ENCODE assay signal across 11 mouse cellular contexts in the genomic region with DNA sequence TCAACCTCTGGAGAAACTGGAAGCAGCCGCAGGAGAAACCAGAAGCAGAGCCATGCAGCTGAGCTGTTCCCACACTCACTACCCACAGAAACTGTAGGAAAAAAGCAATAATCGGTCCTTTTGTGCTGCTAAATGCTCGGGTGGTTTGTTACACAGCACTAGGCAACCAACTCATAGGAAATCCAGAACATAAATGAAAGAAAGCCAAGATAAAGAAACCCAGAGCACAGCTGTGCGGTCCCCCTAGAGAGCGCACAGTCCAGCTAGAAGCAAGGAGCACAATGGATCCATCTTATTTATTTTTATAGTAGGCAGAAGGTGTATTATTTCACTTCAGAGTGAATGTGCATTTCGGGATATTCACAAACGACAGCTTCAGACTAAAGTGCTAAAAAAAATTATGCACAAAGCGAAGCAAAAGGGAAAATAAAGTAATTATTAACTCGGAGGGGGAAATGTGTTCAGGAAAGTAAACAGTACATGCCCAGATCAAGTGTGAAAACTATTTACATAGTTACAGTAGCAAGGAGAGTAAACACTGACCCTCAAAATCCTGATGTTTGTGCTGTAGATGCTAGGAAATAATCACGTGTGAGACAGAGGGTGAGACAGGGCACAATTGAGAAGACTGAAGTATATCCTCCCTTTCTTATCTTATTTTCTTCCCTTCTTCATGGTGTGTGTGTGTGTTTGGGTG.
DNase-seq lines count a peak whose midpoint lies in the region; ATAC-seq and TF ChIP-seq lines count a peak whose summit lies in the region.
"Had no signal": no experiment of that assay in that cellular context is flagged by ENCODE, and none has a peak within 500 bp of the region (broad histone marks: within the 10 kb centered on the region; RNA-seq: fewer than 3 reads in every experiment).

No protein-coding gene starts in this region.

- peaks cover 6% of the 10 kb centered on the region; the same call in 1 of the 2 replicates for H3K4me1 ChIP-seq in hindbrain, embryonic 13.5 days (replicated peaks)
- no peaks in the 10 kb centered on the region for H3K4me1 ChIP-seq in liver, embryonic 13.5 days (replicated peaks)
- H3K4me1 ChIP-seq: heart, embryonic 12.5 days had no signal

- peak overlapping the region; percentile 48; the same call in 1 of the 2 replicates for H3K27ac ChIP-seq in hindbrain, embryonic 13.5 days
- H3K27ac ChIP-seq in liver, embryonic 13.5 days = no peak overlapping the region

- in situ Hi-C loops in Patski (cut with MboI; ENCODE audit: low pct_unique_long_range_greater_than_20kb) = no loop called here

- 51% methylated on average over 10 of the region's 10 CpGs for WGBS in hindbrain, embryonic 13.5 days
- 63% methylated on average over 10 of the region's 10 CpGs for WGBS in liver, embryonic 13.5 days (ENCODE audit: insufficient replicate concordance)

- no peak for DNase-seq in frontal cortex, postnatal 25 days (ENCODE audit: low spot score in 2 of 2)
- no peak for DNase-seq in Patski (ENCODE audit: low read depth, low spot score)
- no peak for DNase-seq in liver, embryonic 13.5 days
- no peak for DNase-seq in heart, adult 18-20 months
- no peak for DNase-seq in cerebellum, postnatal 10 days
- DNase-seq: kidney, adult 11 months had no signal

- no peak overlapping the region for H3K4me2 ChIP-seq in hindbrain, embryonic 13.5 days
- peak overlapping the region; percentile 32 for H3K4me2 ChIP-seq in liver, embryonic 13.5 days
- H3K4me2 ChIP-seq: heart, embryonic 12.5 days had no signal

- H3K27me3 ChIP-seq in Patski = peaks cover 13% of the 10 kb centered on the region
- peaks cover 4% of the 10 kb centered on the region; the same call in 1 of the 2 replicates for H3K27me3 ChIP-seq in hindbrain, embryonic 13.5 days
- no peaks in the 10 kb centered on the region for H3K27me3 ChIP-seq in liver, embryonic 13.5 days
- H3K27me3 ChIP-seq: heart, embryonic 12.5 days; megakaryocyte, embryonic 14.5 days had no signal

- no peaks in the 10 kb centered on the region for H3K36me3 ChIP-seq in hindbrain, embryonic 13.5 days
- H3K36me3 ChIP-seq in liver, embryonic 13.5 days = no peaks in the 10 kb centered on the region
- H3K36me3 ChIP-seq: heart, embryonic 12.5 days had no signal

- H3K9me3 ChIP-seq in hindbrain, embryonic 13.5 days = no peaks in the 10 kb centered on the region
- H3K9me3 ChIP-seq in liver, embryonic 13.5 days (replicated peaks) = no peaks in the 10 kb centered on the region
- H3K9me3 ChIP-seq: heart, embryonic 12.5 days had no signal

- TF ChIP-seq CTCF in Patski (IDR thresholded peaks at IDR 0.05) = no peak

- ATAC-seq in frontal cortex, adult (ENCODE audit: low TSS enrichment) = peak; percentile 27; the same call in 1 of the 2 replicates
- ATAC-seq in Patski = peak; percentile 38
- ATAC-seq in hindbrain, embryonic 13.5 days (ENCODE audit: low FRiP score) = no peak
- ATAC-seq in liver, embryonic 13.5 days (ENCODE audit: low read depth) = no peak
- ATAC-seq in monocyte, adult 5-6 weeks (replicated peaks; ENCODE audit: insufficient number of reproducible peaks, low FRiP score, low TSS enrichment, poor library complexity, severe bottlenecking) = no peak

- POLR2A ChIA-PET in Patski (lab: Charles Lee) = no interaction called here

- no peak overlapping the region for H3K4me3 ChIP-seq in hindbrain, embryonic 13.5 days
- H3K4me3 ChIP-seq in liver, embryonic 13.5 days (replicated peaks) = no peak overlapping the region
- H3K4me3 ChIP-seq: heart, embryonic 12.5 days; megakaryocyte, embryonic 14.5 days had no signal

- H3K9ac ChIP-seq in hindbrain, embryonic 13.5 days = no peak overlapping the region
- H3K9ac ChIP-seq in liver, embryonic 13.5 days = no peak overlapping the region
- H3K9ac ChIP-seq: heart, embryonic 12.5 days had no signal

- CTCF ChIA-PET in Patski (lab: Charles Lee) = interaction anchor here (1.2 kb wide), 1 partner anchor 26 kb away, joined by 3 read pairs; no protein-coding TSS in a partner anchor

Comparison
In these comparisons a context has a peak if more than half of its experiments do, and no peak if none do; other contexts are left out.
1. ATAC-seq: peak in frontal cortex, adult (single experiment) and Patski (single experiment); none in hindbrain, embryonic 13.5 days (single experiment), liver, embryonic 13.5 days (single experiment) and monocyte, adult 5-6 weeks (single experiment).